ENCODE assay signal across 8 mouse cellular contexts in genomic region chr4:11899979-11900624, GRCm38 (mm10).
A peak's percentile ranks its signal among the peaks of the same experiment; 100 is the strongest.
DNase-seq lines count a peak whose midpoint lies in the region; ATAC-seq lines count a peak whose summit lies in the region.

No protein-coding gene starts in this region.

- H3K9me3 ChIP-seq in embryonic facial prominence, embryonic 15.5 days (replicated peaks), result no peaks in the 10 kb centered on the region

- ATAC-seq in frontal cortex, adult (ENCODE audit: low TSS enrichment), result peak; percentile 76
- ATAC-seq in embryonic facial prominence, embryonic 15.5 days (ENCODE audit: insufficient number of reproducible peaks, low FRiP score, low TSS enrichment, low read depth), result no peak

- no peak overlapping the region for H3K4me3 ChIP-seq in embryonic facial prominence, embryonic 15.5 days (replicated peaks)

- DNase-seq in frontal cortex, postnatal 36 days (ENCODE audit: low spot score in 2 of 2), result no peak
- DNase-seq in B cell, adult 2 months, result peak; percentile 12 to 14
- DNase-seq in kidney, postnatal 10 days, result peak; percentile 39
- DNase-seq in natural killer cell, adult 2 months (ENCODE audit: low spot score in 2 of 2), result peak; percentile 15 to 26
- no peak for DNase-seq in frontal cortex, postnatal 14 days (ENCODE audit: low spot score in 2 of 2)
- no peak for DNase-seq in cerebellum, adult 9-10 months

- H3K4me2 ChIP-seq in embryonic facial prominence, embryonic 15.5 days (replicated peaks), result 0 out of 2 replicates have a peak overlapping the region, but pooled peaks have one; percentile 8

- H3K9ac ChIP-seq in embryonic facial prominence, embryonic 15.5 days, result no peak overlapping the region

- H3K27me3 ChIP-seq in embryonic facial prominence, embryonic 15.5 days, result no peaks in the 10 kb centered on the region

- no peak overlapping the region for H3K27ac ChIP-seq in embryonic facial prominence, embryonic 15.5 days (replicated peaks)

- no peaks in the 10 kb centered on the region for H3K36me3 ChIP-seq in embryonic facial prominence, embryonic 15.5 days

- WGBS in embryonic facial prominence, embryonic 15.5 days, result 6% methylated on average over 10 of the region's 10 CpGs

- H3K4me1 ChIP-seq in embryonic facial prominence, embryonic 15.5 days, result peaks cover 5% of the 10 kb centered on the region; the same call in 1 of the 2 replicates

Comparison
In these comparisons a context has a peak if more than half of its experiments do, and no peak if none do; other contexts are left out.
1. DNase-seq: peak in B cell, adult 2 months (2 of 2), kidney, postnatal 10 days (single experiment) and natural killer cell, adult 2 months (2 of 2); none in frontal cortex, postnatal 36 days (0 of 2), frontal cortex, postnatal 14 days (0 of 2) and cerebellum, adult 9-10 months (single experiment).